Mouse (Mus musculus) thymus, adult 2 months (tissue): ENCODE data around the gene Fam49a.

ENCODE experiments used
- CTCF ChIP-seq: fragments of 200-500 bp; IDR thresholded peaks from 2 replicates; pipeline ENCODE4 v1.5.1; 2012; ENCODE audit warnings: mild to moderate bottlenecking, control low read depth, low read length, moderate library complexity, borderline replicate concordance; ENCODE audit not compliant: control insufficient read depth, poor library complexity, insufficient read depth; ENCODE audit errors: extremely low read depth
- POLR2A ChIP-seq: fragments of 200-500 bp; IDR thresholded peaks from 2 replicates; pipeline ENCODE4 v1.6.1; 2012; ENCODE audit warnings: mild to moderate bottlenecking, low read length, control low read depth, moderate library complexity; ENCODE audit not compliant: control insufficient read depth, poor library complexity, insufficient read depth; ENCODE audit errors: extremely low read depth

DNA sequence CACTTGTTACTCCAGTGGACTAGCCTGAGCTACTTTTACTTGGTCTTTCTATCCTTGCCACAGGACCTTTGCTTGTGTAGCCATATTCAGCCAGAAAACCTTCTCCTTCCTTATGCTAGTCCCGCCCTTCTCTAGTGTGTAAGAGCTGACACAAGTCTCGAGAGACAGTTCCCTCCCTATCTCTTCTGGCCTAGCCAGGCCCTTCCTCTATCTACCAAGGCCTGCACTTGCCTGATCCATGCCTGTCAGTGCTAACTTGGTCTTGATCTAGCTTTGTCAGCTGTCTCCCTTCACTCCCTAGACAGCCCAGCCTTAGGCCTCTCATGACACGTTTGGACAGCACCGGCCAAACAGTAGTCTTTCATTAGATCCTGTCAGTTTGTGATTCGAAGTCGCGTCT lies 166.9 kb downstream of the Fam49a start:
- TF ChIP-seq POLR2A, result no peak
- no peak for TF ChIP-seq CTCF
